Mouse (Mus musculus) intestine, embryonic 15.5 days (tissue): ENCODE measurements around the gene Tex30. TPM values are rescaled to one million over a fixed set of nuclear protein-coding genes. Genes with fewer than 3 reads are reported as not detected.

ENCODE experiments used
- polyA plus RNA-seq: library from polyadenylated mRNA; unstranded; fragments of >200 nt; fragmentation: Nextera tagmentation; extraction: Ambion mirVana; gene quantifications from 2 replicates; pipeline ENCODE4 v1.2.1, GENCODE M21; 2015

The Tex30 gene
- polyA plus RNA-seq, 1 experiment from 2014 or later, result 90.0 TPM

Other genes starting within 250 kb of the Tex30 start
- 53.8 and 59.9 TPM in 2 replicates for gene Tpp2, start 168.8 kb downstream of the Tex30 start, polyA plus RNA-seq
- 0.42 and 0.49 TPM in 2 replicates for gene Mettl21c, start 82.4 kb downstream of the Tex30 start, polyA plus RNA-seq
- gene Gm8251, start 40.5 kb downstream of the Tex30 start, polyA plus RNA-seq, result 0.08 and 0.11 TPM in 2 replicates
- 46.7 and 53.3 TPM in 2 replicates for gene Kdelc1, start 16.4 kb upstream of the Tex30 start, polyA plus RNA-seq
- gene Bivm, start 16.5 kb upstream of the Tex30 start, polyA plus RNA-seq, result 17.5 and 17.6 TPM in 2 replicates
- 14.3 and 14.8 TPM in 2 replicates for gene Ercc5, start 45.3 kb upstream of the Tex30 start, polyA plus RNA-seq
- gene Mettl21e, start 116.5 kb upstream of the Tex30 start, polyA plus RNA-seq, result not detected in 2 replicates